Mouse (Mus musculus) adrenal gland, adult 8-10 months (tissue): ENCODE measurements around the gene Rgs3. TPM values are rescaled to one million over a fixed set of nuclear protein-coding genes. Genes with fewer than 3 reads are reported as not detected.
A peak's percentile ranks its signal among the peaks of the same experiment; 100 is the strongest.

Experiments
- DNase-seq: peaks from one replicate; pipeline ENCODE4 v3.0.0; 2022
- total RNA-seq, 4 experiments: library from RNA; stranded (reverse); gene quantifications; 2 replicates each; pipeline ENCODE4 v1.2.4; 2022

Gene Rgs3
- total RNA-seq, 4 experiments from 2014 or later: 30.0 to 44.5 (median 38.0) TPM

- no peak for DNase-seq
Observed at GRCm38 (mm10) chr4:62629461-62629860, 69.8 kb downstream of the Rgs3 start.

- no peak for DNase-seq
Observed at GRCm38 (mm10) chr4:62629905-62630304, 70.3 kb downstream of the Rgs3 start.

DNA sequence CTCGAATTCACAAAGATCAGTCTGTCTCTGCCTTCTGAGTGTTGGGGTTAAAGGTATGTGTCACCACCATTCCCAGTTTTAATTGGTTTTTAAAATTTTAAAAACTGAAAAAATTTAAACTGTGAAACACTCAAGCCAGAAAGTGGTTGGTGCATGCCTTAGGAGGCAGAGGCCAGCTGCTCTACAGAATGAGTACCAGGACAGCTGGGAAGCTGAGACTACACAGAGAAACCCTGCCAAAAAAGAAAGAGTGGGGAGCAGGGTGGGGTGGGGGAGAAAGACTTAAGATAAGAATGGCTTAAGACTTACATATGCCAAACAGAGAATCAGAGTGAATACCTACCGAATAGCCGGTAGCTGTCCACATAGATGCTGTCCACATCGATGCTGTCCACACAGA lies 73.6 kb downstream of the Rgs3 start:
- no peak for DNase-seq

- no peak for DNase-seq
Observed at GRCm38 (mm10) chr4:62634054-62634591, 74.5 kb downstream of the Rgs3 start.

- DNase-seq: no peak
Observed at GRCm38 (mm10) chr4:62634840-62635239, 75.2 kb downstream of the Rgs3 start.

DNA sequence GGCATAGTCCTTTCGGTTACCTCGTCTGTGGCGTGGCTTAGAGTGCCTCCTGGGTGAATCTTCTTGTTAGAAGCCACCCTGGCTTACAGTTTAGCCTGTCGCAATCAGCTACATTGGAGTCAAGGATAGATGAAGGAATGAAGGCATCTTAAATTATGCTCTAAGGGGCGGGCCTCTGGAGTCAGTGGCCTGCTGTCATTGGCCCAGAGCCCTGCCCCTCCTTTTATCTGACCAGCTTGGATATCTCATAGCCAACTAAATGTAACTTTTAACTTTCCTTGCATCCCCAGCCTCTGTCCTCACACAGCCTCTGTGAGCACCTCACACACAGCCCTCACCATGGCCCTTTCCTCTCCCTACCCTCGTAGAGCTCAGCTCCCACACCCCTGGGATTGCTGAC lies 76.4 kb downstream of the Rgs3 start:
- DNase-seq: peak; percentile 47

DNA sequence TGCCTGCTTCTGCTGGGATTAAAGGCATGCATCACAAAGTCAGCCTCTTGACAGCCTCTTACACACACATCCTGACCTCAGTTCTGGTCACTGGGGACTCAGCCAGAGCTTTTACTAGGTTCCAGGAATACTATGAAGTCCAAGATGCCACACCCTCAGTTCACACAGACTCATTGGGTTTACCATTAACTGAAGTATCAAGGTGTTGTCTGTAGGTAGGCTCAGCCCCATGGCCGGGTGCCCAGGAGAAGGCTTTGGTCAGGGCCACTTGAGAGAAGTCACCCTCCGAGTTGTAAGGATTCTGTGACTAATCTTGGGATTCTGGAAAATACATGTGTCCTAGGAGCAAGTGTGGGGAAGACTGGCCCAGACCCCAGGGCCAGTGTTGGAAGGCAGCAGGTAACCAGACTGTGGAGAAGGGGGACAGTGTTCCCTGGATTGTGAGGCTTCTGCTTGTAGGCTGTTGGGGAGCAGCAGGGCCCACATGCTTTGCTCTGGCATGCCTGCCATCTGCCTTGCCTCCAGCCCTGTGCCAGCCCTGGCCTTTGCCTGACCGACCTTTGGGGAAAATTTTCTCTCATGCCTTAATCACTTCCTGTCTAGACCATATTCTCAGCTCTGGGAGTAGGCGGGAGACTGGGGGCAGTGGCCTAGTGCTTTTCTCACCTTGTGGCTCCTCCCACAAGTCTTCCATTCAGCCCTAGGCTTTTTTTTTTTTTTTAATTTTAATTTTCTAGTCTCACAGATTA lies 78.4 kb downstream of the Rgs3 start:
- DNase-seq: no peak

DNA sequence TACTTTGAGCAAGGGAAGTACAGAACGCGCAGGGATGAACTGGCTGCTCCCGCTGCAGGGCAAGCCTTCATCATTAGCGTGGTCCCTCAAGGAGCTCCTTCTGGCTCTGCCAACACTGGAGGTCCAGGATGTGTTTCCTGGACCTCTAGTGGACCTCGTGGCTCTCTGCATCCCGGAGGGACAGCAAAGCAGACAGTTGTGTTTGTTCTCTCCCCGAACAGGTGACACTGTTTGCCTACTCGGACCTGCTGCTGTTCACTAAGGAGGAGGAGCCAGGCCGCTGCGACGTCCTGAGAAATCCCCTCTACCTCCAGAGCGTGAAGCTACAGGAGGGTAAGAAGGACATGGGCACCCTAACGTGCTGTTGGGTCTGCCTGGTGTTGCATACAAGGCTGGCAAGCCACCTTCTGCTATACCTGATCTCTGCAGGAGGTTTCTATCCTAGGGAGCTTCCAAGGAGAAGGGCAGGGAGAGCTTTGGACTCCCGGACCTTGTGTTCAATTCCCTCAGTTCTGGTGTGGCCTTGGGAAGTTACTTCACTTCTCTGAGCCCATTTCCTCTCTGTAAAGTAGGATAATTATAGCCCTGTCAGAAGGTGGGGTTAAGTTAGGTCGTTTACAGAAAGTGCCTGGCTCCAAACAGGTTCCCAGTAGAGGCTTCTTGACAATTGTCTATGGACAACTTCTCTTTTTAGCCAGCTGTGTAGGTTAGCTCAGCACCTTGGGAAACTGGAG lies 81.0 kb downstream of the Rgs3 start:
- no peak for DNase-seq

DNA sequence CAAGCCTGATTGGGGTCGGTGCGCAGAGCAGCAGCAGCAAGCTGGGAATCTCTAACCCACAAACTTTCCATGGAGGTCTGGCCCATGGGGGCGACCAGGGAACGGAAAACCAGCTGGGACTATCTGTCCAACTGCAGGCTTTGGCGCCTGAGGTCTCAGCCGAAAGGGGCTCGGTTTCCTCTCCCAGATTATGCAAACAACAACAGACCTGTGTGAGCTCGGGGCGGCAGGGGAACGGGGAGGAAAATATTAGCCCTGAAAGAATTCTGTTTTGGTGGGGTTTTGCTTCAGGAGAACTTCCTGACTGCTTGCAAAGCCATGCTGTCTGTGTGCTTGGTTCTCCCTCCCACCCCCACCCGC lies 81.6 kb downstream of the Rgs3 start:
- DNase-seq: no peak

DNA sequence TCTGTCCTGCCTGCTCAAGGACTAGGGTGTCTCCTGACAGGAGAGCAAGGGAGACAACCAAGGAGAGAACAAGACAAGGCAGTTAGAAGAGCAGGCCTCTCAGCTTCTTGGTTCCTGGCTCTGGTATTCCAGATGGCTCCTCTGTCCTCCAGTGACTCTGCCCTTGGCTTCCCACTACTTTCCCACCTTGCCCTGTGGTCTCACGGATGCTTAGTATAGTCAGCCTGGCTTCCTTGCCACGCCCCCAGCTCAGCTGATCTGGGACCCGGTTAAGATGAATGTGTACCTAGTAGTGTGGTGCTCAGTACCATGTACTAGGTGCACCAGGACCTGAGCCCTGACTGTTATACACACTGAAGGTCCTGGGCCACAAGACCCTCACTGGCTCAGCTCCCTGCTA lies 82.0 kb downstream of the Rgs3 start:
- no peak for DNase-seq

DNA sequence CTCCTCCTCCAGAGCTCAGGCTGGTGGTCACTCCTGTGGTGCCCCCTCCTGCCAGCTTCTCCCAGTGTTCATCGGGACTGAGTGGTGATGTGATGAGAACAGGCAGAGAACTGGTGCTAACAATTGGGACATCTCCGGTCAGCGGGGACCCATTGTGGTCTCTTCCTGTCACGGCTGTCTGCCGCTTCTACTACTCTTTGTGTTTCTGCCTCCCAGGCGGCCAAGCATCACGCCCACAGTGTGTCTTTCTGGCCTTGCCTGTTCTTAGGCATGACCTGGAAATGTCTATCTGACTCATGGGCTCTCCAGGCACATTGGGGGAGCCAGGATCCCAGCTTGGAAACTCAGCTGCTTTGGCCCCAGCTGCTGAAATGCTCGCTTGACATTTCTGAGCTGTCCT lies 83.8 kb downstream of the Rgs3 start:
- peak; percentile 61 for DNase-seq

- DNase-seq: no peak
Observed at GRCm38 (mm10) chr4:62644031-62644793, 84.6 kb downstream of the Rgs3 start.

DNA sequence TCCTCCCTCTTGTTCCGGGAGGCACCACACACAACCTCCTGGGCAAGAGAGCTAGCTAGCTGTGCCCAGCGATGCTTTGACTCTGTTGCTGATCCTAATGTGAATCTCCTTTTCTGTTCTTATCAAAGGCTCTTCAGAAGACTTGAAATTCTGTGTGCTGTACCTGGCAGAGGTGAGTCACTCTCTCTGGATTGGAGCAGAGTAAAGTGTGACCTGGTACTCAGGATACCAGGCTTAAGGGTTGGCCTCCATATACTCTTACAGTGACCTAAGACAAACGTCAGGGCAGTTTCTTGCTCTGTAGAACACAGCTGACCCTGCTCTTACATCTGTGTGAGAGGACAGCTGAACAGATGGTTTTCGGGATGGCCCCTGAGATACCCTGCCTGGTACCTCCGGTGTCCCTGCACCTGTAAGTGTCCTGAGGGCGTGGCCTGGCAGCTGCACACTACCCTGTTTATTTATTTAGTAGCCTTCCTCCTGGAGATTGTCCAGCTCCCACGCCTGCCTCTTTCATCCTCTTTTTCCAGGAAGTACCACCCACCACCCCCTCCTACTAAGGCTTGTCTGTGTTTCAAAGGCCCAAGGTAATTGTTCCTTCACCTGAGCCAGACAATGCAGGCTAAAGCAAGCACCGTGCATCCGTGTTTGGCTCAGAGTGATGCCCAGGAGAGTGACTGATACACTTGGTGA lies 87.1 kb downstream of the Rgs3 start:
- no peak for DNase-seq

DNA sequence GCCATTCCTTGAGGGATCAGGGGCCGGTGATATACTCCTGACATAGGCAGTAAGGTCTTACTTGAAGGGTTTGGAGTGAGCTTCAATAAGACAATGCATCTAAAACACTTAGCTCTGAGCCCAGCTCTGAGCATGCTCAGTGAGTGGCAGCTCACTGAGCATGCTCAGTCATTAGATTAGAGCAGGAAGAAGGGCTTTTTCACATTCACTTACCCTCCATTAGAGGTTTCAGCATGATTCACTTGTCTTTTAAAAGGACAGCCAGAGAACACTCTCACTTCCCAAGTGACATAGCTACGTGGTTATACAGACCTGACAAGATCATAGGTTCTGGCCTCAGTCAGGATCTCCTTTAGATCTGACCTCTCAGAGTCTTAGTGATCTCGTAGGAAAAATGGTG lies 89.2 kb downstream of the Rgs3 start:
- DNase-seq: no peak

DNA sequence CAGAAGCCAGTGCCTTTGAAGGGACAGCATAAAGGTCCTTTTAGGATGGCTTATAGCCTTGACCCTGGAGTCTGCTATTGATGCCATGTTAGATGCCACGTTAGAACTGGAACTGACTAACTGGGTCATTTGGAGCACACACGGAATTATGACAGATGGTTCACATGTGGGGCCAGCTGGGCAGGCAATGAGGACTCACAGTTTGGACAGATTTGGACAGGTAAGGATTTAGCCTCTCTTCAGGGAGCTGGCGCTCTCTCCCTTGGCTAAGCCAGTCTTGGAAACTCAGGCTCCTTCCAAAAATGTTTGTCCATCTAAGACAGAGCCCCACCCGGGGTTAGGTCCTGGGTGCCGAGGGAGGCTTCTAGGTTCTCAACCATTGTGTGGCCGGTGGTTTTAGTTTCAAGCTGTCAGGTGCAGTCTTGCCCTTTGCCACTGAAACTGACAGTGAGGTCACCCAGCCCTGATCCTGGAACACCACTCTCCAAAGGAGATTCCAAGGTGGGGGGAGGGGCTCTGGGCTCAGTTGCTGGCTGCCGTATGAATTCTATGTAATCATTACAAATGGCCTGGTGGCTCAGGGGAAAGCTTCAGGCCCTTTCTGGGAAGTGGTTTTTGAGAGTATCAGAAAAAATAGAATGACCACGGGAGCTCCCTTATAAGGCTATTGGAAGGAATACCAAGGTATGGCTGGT lies 90.0 kb downstream of the Rgs3 start:
- no peak for DNase-seq

- no peak for DNase-seq
Observed at GRCm38 (mm10) chr4:62651179-62651760, 91.6 kb downstream of the Rgs3 start.

GRCm38 (mm10) chr4:62652215-62652614 lies 92.6 kb downstream of the Rgs3 start:
- DNase-seq: no peak

DNA sequence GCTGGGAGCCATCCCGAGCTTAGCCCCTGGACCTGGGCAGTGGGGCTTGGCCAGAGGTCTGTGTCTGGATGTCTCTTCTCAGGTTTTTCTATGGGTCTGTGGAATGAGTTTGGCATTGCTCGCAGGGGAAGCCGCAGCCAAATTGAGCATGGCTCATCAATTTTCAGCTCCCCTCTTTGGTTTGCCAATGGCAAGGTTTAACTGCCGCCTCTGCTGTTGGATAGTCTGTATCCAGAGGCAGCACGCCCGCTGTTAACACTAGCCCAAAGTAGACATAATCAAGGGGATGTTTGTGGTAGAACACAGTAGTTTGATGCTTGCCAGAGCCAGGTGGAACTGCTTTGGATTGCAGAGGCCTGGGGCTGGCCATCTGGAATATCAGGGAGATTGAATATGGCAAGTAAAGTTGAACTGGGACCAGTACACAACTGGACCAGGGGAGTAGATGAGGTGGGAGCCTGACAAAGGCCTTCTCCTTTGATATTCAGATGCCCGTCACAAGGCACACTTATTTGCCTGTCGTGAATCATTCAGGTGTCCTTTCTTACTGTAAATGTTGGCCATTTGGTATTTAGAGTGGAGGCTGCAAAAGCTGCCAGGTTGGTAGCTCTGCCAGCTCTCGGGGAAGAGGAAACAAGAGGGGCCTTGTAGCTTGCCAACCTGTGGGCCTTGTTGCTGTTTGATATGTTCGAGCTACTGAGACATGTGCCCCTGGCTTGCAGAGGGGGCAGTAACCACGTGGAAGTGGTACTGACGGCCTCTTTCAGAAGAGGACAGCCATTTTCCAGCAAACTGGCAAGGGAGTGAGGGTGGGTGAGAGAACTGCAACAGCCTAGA lies 93.5 kb downstream of the Rgs3 start:
- DNase-seq: no peak

GRCm38 (mm10) chr4:62653922-62654661 lies 94.4 kb downstream of the Rgs3 start:
- no peak for DNase-seq

- no peak for DNase-seq
Observed at GRCm38 (mm10) chr4:62659264-62659663, 99.6 kb downstream of the Rgs3 start.
